Mouse (Mus musculus) heart, adult 2 months (tissue): ENCODE measurements at regions not wholly inside any gene's neighbourhood (a gene's known extent, or its start where the extent isn't known, plus 50 kb on each side); places are given as distances from the start of the nearest gene placed in this dataset.

Experiments
- DNase-seq, 2 experiments: peaks; one replicate each; pipeline ENCODE4 v3.0.0; 2021
- H3K27ac ChIP-seq: fragments of 200-600 bp; 2 replicates; pipeline ENCODE4 v1.8.1; 2022
- H3K27me3 ChIP-seq: fragments of 200-500 bp; 2 replicates; pipeline ENCODE4 v1.6.1; 2012; ENCODE audit warnings: mild to moderate bottlenecking, low read length, inconsistent platforms, mixed read lengths; ENCODE audit not compliant: control insufficient read depth, insufficient read depth
- H3K36me3 ChIP-seq: fragments of 200-500 bp; 2 replicates; pipeline ENCODE4 v1.6.1; 2012; ENCODE audit warnings: low read length, inconsistent platforms; ENCODE audit not compliant: control insufficient read depth, insufficient read depth
- H3K4me1 ChIP-seq: fragments of 200-500 bp; 2 replicates; pipeline ENCODE4 v1.6.1; 2011; ENCODE audit warnings: low read length; ENCODE audit not compliant: control insufficient read depth, insufficient read depth
- H3K4me3 ChIP-seq: fragments of 200-600 bp; 2 replicates; pipeline ENCODE4 v1.8.1; 2022
- H3K79me2 ChIP-seq: fragments of 200-500 bp; replicated peaks from 2 replicates; pipeline ENCODE4 v1.6.1; 2012; ENCODE audit warnings: mild to moderate bottlenecking, inconsistent platforms, low read length, moderate library complexity, mixed read lengths; ENCODE audit not compliant: control insufficient read depth, insufficient read depth
- H3K9ac ChIP-seq: fragments of 200-500 bp; 2 replicates; pipeline ENCODE4 v1.6.1; 2012; ENCODE audit warnings: low read depth, mild to moderate bottlenecking, control low read depth, inconsistent platforms, low read length, mixed read lengths
- CTCF ChIP-seq: fragments of 200-600 bp; IDR thresholded peaks from 2 replicates; pipeline ENCODE4 v1.8.1; 2022; ENCODE audit warnings: antibody characterized with exemption, mild to moderate bottlenecking, moderate library complexity
- EP300 ChIP-seq: fragments of 200-500 bp; IDR thresholded peaks from 2 replicates; pipeline ENCODE4 v1.6.1; 2011; ENCODE audit warnings: low read depth, low read length, control low read depth; ENCODE audit not compliant: insufficient read depth
- POLR2A ChIP-seq: fragments of 200-500 bp; IDR thresholded peaks from 2 replicates; pipeline ENCODE4 v1.6.1; 2011; ENCODE audit warnings: mild to moderate bottlenecking, low read depth, low read length, control low read depth; ENCODE audit not compliant: insufficient read depth
- WGBS: fragments of 180-500 bp; shearing (Covaris S2); methylation state at CpG from one replicate; pipeline ENCODE4 v1.1.7; 2018; 5-methylcytosine and 5-hydroxymethylcytosine counted together
- intact Hi-C: fragments of 180-260 bp; cut with DNase I; formaldehyde crosslinking; loops from one replicate; pipeline ENCODE4 v1.15.1; 2025

DNA sequence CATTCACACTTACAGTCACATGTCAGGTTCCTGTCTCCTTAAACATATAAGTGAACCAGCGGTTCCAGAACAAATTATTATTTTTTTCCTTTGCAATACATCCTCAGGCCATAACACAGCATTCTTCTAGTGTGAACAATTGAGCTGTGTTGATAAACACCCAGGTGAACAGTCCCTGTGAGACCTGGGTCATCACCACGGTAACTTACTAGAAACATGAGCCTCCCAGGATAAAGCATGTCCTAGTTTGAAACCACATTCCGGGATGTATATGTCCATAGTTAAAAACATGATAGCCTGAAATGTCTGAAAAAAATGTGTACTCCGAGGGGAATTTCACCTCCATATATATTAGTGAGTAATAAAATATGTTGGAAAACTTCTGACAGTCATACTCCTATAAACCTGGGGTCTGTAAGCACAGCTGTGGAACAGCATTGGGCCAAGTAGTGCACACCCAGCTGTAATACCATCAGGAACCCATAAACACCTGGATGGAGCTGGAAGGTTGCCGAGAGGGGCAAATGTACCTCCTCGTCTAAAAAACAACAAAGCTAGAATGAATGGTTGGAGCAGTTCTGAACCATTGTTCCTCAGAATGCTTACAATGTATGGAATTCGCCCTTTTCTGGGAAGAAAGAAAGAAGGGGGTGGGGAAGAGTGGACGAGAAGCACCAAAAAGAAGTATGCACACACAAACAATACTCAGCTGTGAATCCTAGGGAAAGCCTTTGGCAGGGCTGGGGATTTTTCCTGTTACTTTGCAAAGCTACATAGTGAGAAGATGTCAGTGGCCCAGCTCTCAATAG, 232.9 kb downstream of the Irs2 start:
- WGBS, result 75% methylated on average over 8 of the region's 8 CpGs
- Histone ChIP-seq H3K36me3 (no peaks in the 10 kb centered on the region), H3K9ac (no peak overlapping the region), H3K79me2 (no peaks in the 10 kb centered on the region), H3K4me1 (no peaks in the 10 kb centered on the region), H3K27me3 (no peaks in the 10 kb centered on the region), H3K4me3 (no peak overlapping the region), H3K27ac (no peak overlapping the region)
- DNase-seq, result no peak
- intact Hi-C loops, result no loop called here
- TF ChIP-seq CTCF (no peak), POLR2A (no peak), EP300 (no peak)

DNA sequence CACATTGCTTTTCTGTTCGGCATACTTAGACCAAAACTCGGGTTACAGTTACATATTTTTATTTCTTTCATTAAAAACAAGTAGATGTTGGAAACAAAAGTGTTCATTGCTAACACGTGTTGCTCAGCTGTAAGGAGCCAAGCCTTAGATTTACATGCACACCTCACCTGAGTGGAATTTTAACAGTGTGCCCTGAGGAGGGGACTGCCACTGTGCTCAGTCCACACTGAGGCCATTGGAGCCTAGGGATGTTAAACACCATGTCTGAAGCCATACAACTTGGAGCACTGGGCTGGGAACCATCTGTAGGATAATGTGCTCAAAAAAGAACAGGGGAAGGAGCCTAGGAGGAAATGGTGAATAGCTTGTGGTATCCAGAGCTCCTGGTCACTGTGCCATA, 233.5 kb downstream of the Irs2 start:
- intact Hi-C loops, result no loop called here
- Histone ChIP-seq H3K4me3 (no peak overlapping the region), H3K9ac (no peak overlapping the region), H3K27me3 (no peaks in the 10 kb centered on the region), H3K79me2 (no peaks in the 10 kb centered on the region), H3K36me3 (no peaks in the 10 kb centered on the region), H3K27ac (no peak overlapping the region), H3K4me1 (no peaks in the 10 kb centered on the region)
- 94% methylated on average over 3 of the region's 3 CpGs for WGBS
- no peak for DNase-seq
- TF ChIP-seq POLR2A (no peak), EP300 (no peak), CTCF (no peak)

DNA sequence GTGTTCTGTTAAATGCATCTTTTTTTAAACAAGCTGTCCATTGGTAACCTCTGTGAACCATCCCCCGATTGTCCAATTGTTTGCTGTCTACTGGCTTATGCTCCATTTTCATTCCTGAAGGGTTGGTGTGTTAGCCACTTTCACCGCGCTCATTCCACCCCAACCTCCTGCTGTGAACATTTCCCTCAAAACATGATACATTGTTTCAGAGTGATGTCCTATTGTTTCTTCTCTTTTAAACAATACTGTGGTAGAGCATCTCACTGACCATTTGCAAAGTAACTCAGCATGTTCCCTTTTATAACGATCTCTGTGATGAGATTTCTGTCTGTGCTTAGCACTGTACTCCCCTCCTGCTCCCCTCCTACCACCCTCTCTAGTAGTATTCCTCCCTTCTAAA, 240.1 kb downstream of the Irs2 start:
- TF ChIP-seq CTCF (no peak), EP300 (no peak)
- 74% methylated on average over 4 of the region's 4 CpGs for WGBS
- Histone ChIP-seq H3K4me3 (no peak overlapping the region), H3K4me1 (no peaks in the 10 kb centered on the region), H3K9ac (no peak overlapping the region), H3K79me2 (no peaks in the 10 kb centered on the region), H3K27ac (no peak overlapping the region), H3K36me3 (no peaks in the 10 kb centered on the region), H3K27me3 (no peaks in the 10 kb centered on the region)
- intact Hi-C loops, result no loop called here
- no peak for DNase-seq

DNA sequence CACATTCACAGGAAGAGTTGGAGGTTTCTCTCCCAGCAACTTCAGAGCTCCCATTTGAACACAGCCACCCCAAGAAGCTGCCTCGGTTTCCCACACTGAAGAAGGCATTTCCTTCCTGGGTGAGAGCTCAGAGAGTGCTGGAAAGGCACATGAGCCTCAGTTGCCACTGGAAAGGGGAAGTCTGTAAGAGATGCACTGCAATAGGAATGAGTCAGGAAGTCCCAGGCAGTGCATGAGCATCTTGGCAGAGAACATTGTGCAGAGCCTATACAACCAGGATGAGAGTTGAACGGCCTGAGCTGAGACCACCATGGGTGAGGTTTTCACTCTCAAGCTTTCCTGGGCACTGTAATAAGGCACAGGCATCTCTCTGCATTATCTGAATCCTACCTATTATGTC, 244.4 kb downstream of the Irs2 start:
- H3K27me3 ChIP-seq, result no peaks in the 10 kb centered on the region
- H3K36me3 ChIP-seq, result no peaks in the 10 kb centered on the region
- no peak overlapping the region for H3K4me3 ChIP-seq
- WGBS, result 44% methylated on average over 2 of the region's 2 CpGs
- no peaks in the 10 kb centered on the region for H3K4me1 ChIP-seq
- TF ChIP-seq EP300, result no peak
- TF ChIP-seq CTCF, result no peak
- no peak for TF ChIP-seq POLR2A
- no peak for DNase-seq
- H3K79me2 ChIP-seq, result no peaks in the 10 kb centered on the region
- no peak overlapping the region for H3K27ac ChIP-seq
- intact Hi-C loops, result no loop called here
- H3K9ac ChIP-seq, result no peak overlapping the region

DNA sequence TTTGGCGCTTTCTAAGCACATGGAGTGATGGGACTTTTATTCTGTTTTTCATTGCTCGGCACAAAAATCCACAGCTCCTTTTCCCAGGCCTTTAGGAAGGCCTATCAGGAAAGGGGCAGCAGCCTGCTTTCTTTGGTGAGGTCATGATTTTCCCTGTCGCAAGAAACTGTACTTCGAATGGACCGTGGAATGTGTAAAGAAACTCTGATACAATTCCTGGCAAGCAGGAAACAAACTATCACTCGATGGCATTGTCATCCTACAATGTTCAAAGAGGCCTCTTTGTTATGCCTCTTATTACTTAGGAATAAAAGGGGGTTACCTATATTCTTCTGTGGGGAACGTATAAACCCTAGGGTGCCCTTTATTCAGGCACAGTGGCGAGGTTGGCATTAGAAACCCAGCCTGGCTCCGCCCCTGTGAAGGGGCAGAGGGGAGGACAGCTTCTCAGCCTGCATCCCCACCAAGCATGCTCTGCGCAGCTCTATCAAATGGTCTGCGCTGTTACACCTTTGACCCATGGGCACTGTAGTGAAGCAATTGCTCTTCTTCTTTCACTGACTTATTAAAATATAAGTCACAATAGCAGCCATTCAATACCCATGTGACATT, 246.5 kb downstream of the Irs2 start:
- intact Hi-C loops, result no loop called here
- DNase-seq, result no peak
- Histone ChIP-seq H3K79me2 (no peaks in the 10 kb centered on the region), H3K36me3 (no peaks in the 10 kb centered on the region), H3K27ac (no peak overlapping the region), H3K27me3 (no peaks in the 10 kb centered on the region), H3K4me1 (no peaks in the 10 kb centered on the region), H3K9ac (no peak overlapping the region), H3K4me3 (no peak overlapping the region)
- 57% methylated on average over 11 of the region's 11 CpGs for WGBS
- TF ChIP-seq CTCF (no peak), EP300 (no peak), POLR2A (no peak)
